Mouse (Mus musculus): Measurements from ENCODE around the gene Tbx19. TPM values are rescaled to one million over a fixed set of nuclear protein-coding genes. Genes with fewer than 3 reads are reported as not detected.
A peak's percentile ranks its signal among the peaks of the same experiment; 100 is the strongest.

Gene Tbx19
- total RNA-seq, 2 experiments from 2014 or later = not detected

DNA sequence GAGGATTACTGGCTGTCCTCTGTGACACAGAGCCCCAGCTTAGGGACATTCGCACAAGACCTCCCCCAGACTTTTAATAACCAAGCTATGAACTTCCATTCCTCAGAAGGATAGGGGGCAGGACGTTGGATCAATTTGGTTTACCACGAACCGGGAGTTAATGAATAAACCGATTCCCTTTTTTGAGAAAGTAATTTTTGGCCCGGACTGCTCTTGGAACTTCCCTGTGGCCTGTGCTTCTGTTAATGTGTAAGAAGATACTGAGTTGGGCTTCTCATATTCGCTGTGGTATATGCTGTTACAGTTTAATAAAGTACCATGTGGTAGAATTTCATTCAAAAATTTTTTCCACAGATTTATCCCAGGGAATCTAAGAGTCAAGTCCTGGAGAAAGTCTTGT, 39.5 kb downstream of the Tbx19 start:
- Histone ChIP-seq H3K4me3 (no peak overlapping the region), H3K27ac (no peak overlapping the region)
- no peak for TF ChIP-seq CTCF (conservative IDR thresholded peaks at IDR 0.05)
- no peak for DNase-seq (ENCODE audit: low spot score in 2 of 2)

DNA sequence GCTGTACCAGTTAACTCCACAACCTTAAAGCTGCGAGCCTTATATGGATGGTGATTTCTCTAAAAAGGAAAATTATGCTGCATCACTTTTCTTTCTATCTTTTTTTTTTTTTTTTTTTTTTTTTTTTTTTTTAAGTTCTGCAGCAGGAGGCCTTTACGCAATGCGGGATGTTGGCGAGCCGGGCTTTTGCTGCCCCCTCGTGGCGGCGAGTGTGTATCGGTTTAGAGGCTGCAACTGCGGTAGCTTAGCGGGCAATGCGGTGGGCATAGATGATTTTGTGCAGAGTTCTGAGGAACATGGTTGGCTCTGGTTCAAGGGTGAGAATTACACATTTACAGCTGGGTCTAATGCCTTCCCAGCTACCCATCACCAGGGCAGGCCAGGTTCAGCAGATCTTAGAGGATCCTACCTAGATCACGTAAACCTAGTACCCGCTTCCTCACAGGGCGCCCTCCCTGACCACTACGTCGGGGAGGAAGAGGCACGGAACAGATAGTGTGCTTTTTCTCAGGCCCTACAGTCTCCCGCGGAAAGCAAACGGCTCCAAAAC, 40.1 kb downstream of the Tbx19 start:
- peak; percentile 82 for TF ChIP-seq CTCF (conservative IDR thresholded peaks at IDR 0.05)
- Histone ChIP-seq H3K27ac (peak overlapping the region; percentile 84), H3K4me3 (no peak overlapping the region)
- DNase-seq (ENCODE audit: low spot score in 2 of 2) = peak; percentile 85 to 91

DNA sequence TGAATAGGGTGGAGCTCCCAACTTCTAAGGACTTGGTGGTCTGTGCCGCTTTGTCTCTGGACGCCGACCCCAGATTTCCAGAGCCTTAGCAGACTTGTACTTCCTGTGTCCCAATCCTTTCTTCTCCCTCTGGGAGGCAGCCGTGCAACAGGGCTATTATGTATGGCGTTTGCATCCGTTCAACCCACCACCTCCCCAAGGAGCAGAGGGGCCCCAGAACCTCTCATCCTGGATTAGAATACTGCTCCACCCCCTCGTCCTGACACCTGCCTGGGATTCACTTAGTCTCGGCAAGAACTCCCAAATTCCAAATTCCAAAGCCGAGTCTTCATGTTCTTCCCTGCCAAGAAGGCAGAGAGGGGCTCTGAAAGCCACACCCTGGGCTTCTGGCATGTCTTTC, 40.8 kb downstream of the Tbx19 start:
- H3K27ac ChIP-seq = peak overlapping the region; percentile 84
- H3K4me3 ChIP-seq = peak overlapping the region; percentile 35; the same call in 1 of the 2 replicates
- TF ChIP-seq CTCF (conservative IDR thresholded peaks at IDR 0.05) = no peak

DNA sequence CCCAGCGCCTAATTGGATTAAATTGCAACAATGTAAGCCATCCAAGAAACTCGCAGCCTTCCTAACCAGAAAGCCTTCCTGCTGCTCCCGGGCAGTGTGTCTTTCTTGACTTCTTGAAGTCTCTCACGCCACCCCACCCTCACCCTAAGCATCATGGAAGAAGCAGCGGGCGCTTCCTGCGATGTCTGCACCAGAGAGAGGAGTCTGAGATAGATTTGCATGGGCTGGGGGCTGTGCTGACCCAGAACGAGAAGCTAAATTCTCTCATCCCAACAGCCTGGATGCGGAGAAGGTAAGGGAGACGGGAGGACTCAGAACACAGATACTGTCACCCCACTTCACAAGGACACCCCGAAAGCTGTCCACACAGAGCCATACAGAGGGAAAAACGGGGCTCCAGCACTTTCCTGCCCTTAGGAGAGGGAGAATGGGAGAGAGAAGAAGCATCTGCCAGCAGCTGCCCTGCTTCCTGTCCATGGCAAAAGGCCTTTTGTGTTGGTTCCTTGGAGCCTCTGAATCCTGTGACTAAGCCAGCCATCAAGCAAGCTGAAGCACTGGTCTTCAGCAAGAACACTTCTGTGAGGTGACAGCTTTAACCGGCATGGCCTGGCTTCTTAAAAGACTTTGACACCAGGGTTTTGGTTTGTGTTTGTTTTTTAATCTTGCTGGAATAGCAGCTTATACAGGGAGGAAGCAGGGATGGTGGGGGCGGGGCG, 41.4 kb downstream of the Tbx19 start:
- no peak for TF ChIP-seq CTCF (conservative IDR thresholded peaks at IDR 0.05)
- H3K27ac ChIP-seq = peak overlapping the region; percentile 84

More for the DNA sequence above, 40.8 kb downstream of the Tbx19 start:
- peak in 1 of 2 experiments; percentile 25 for DNase-seq (ENCODE audit: low spot score in 2 of 2)

DNA sequence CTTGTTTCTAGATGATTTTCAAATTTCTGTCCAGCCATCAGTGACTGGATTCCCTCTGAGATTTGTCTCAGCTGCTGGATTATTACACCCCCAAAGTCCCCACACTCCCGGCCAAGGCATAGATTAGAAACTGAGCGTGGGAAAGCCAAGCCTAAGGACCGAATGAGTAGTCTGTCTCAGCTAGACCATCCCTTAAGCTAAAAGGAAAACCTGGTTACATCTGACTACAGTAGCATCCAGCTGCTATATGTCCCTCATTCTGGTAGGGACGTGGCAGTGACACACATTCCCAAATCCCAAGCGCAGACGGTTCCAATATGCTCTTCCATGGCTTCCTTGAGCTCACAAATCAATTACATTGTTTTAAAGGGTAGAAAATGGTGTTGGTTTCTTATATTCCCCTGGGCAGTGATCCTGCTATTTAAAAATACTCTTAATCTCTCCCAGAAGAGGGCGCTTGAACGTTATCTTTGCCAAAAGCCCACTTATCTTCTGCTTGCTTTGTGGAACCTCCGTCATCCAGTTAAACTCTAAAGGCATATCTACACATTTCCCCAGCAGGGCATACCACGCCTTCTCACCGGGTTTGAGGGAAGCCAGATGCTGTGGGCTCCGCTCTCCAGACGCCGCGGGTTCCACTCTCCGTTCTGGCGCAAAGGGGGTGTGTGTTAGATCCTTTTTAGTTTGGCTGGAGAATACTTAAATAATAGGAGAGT, 46.0 kb downstream of the Tbx19 start:
- H3K27ac ChIP-seq = peak overlapping the region; percentile 69; the same call in 1 of the 2 replicates
- peak; percentile 32 to 44 for DNase-seq (ENCODE audit: low spot score in 2 of 2)
- TF ChIP-seq CTCF (conservative IDR thresholded peaks at IDR 0.05) = peak; percentile 72
- H3K4me3 ChIP-seq = no peak overlapping the region

More for the DNA sequence above, 41.4 kb downstream of the Tbx19 start:
- DNase-seq (ENCODE audit: low spot score in 2 of 2) = no peak
- H3K4me3 ChIP-seq = no peak overlapping the region

DNA sequence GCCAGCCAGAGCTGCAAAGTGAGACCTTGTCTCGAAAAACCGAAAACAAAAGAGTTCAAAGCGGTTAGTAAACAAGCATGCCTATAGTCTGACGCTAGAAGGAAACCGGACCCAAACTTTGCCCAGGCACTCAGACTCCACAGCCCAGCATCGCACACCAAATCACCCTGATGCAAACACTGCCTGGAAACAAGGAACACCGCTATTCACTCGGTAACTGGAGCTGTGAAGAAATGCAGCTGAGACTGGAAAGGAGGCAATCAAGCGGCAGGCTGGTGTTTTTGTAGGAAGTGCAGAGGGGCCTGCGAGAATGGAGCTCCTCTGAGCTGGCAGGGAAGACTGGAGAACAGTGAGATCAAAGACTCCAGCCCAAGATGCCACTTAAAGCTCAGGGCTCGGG, 46.9 kb downstream of the Tbx19 start:
- DNase-seq (ENCODE audit: low spot score in 2 of 2) = no peak
- peak overlapping the region; percentile 69 for H3K27ac ChIP-seq
- TF ChIP-seq CTCF (conservative IDR thresholded peaks at IDR 0.05) = no peak

DNA sequence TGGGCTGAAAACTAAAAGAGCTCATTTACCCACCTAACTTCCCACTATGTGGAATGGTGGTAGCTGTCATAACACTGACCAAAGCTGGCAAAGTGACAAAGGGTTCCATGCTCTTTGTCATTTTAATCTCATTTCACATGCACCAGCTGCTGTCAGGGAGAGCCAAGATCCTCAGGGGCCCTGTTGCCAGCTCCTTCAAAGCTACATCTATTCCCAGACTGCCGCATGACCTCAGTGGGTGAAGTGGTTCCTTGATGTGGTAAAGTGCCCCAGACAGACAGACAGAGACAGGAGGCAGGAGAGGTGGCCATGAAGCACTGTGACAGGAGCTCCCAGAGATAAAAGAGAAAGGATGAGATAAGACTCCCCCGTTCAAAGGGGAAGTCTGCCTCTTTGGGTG, 49.9 kb downstream of the Tbx19 start:
- no peak for TF ChIP-seq CTCF (conservative IDR thresholded peaks at IDR 0.05)
- no peak for DNase-seq (ENCODE audit: low spot score in 2 of 2)
- no peak overlapping the region for H3K27ac ChIP-seq
- no peak overlapping the region for H3K4me3 ChIP-seq

More for the DNA sequence above, 46.9 kb downstream of the Tbx19 start:
- H3K4me3 ChIP-seq = no peak overlapping the region

DNA sequence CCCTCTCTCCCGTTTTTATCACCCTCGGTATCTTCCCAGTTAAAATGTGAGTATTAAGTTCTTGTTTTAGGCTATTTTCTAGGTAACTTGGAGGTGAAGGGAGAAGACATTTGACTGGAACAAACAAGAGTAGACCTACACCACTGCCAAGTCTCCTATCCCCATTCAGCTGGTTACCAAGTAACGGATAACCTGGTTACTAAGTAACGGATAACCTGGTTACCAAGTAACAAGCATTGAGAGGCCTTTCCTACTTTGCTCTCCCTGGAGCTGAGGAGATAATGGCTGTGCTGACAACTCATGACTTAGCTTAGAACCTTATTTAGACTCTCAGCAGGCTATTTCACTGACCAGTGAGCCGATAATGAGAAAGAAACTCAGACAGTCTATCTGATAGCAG, 51.4 kb downstream of the Tbx19 start:
- no peak overlapping the region for H3K4me3 ChIP-seq
- DNase-seq (ENCODE audit: low spot score in 2 of 2) = no peak

DNA sequence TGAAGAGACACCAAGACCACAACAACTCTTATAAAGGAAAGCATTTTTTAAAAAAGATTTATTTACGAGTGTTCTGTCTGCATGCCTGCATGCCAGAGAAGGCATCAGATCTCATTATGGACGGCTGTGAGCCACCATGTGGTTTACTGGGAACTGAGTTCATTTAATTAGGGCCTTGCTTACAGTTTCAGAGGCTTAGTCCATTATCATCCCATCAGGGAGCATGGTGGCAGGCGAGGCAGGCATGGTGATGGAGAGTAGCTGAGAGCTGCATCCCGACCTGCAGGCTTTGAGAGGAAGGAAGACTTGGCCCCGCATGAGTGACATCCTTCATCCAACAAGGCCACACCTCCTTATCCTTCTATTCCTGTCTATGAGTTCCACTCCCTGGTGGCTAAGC, 52.1 kb downstream of the Tbx19 start:
- DNase-seq (ENCODE audit: low spot score in 2 of 2) = no peak
- TF ChIP-seq CTCF (conservative IDR thresholded peaks at IDR 0.05) = no peak
- no peak overlapping the region for H3K4me3 ChIP-seq

More for the DNA sequence above, 51.4 kb downstream of the Tbx19 start:
- H3K27ac ChIP-seq = peak overlapping the region; percentile 65
- no peak for TF ChIP-seq CTCF (conservative IDR thresholded peaks at IDR 0.05)

DNA sequence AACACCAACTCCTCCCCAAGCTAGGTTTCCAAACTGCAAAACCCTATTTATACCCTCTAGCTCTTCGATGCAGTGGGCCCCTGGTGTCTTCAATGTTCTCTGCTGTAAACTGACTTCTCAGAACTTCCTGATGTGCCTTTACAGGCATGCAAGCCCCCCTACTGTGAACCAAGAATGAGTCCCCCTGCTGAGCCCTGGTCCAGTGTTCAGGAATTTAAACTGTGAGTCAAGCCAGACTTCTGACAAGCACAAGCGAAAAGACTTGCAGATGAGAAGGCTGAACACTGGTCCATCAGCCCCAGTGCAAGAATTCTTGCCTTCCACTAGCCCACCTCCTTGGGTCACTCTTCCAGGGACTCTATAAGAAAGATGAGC, 54.6 kb downstream of the Tbx19 start:
- H3K27ac ChIP-seq = peak overlapping the region; percentile 85
- no peak for DNase-seq (ENCODE audit: low spot score in 2 of 2)
- no peak for TF ChIP-seq CTCF (conservative IDR thresholded peaks at IDR 0.05)
- no peak overlapping the region for H3K4me3 ChIP-seq

More for the DNA sequence above, 52.1 kb downstream of the Tbx19 start:
- H3K27ac ChIP-seq = peak overlapping the region; percentile 65; the same call in 1 of the 2 replicates

DNA sequence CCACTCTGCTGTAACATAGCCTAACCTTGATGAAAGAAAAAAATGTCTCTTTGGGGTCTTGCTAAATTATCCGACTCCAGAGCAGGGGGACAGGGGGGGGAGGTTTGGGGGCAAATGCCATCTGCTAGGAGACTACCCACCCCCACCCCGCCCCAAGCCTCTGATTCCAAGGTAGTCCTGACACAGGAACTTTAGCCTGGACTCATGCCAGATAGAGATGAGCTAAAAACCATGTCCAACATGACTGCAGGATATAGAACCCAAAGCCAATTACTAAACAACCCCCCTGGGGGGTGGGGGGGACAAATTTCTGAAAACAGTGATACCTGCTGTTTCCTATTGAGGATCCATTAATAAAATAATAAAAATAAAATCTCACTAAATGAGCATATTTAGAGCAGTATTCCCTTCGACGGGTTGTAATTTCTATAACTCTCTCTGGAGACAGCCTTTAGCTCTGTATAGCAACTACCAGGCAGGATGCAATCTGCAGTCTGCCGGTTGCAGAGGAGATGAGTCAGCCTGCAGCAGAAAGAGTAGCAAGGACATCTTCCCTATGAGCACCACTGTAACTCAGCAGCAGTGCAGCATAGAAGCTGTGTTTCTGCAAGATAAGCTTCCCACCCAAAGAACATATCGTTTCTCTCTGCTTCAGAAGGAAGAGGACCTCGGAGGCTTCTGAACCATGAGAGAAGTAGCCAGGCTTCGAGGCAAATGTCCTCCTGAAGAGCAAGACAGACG, 55.1 kb downstream of the Tbx19 start:
- Histone ChIP-seq H3K4me3 (no peak overlapping the region), H3K27ac (peak overlapping the region; percentile 85)
- DNase-seq (ENCODE audit: low spot score in 2 of 2) = peak in 1 of 2 experiments; percentile 23
- TF ChIP-seq CTCF (conservative IDR thresholded peaks at IDR 0.05) = no peak

DNA sequence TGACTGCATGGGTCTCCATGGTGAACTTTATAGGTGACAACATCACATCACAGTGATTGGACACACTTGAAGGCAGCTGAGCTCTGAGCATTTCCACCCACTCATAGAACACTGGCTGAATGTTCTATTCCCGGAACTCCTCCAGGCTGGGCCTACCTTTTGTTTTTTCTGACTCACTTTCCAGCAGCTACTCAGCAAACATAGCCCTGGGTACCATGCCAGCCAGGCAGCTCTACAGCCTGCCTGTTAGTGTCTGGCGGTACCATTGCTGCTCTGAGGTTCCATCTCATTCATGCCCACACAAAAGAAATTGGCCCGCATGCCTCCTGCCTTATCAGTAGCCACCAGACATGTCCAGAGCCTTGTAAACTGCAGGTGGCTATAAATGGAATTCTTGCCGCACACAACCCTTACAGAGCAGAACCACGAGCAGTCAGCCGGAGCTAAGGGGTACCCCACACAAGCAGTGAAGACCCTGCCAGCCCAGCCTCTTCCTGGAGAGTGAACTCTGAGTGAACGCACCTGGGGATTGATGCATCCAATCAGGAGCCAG, 55.8 kb downstream of the Tbx19 start:
- no peak for TF ChIP-seq CTCF (conservative IDR thresholded peaks at IDR 0.05)
- H3K4me3 ChIP-seq = no peak overlapping the region
- peak; percentile 41 to 52 for DNase-seq (ENCODE audit: low spot score in 2 of 2)
- H3K27ac ChIP-seq = peak overlapping the region; percentile 85
